Mouse (Mus musculus) embryonic fibroblast, embryonic 13.5 days (primary cell): Measurements from ENCODE around the gene Car11.

Experiments used
- CTCF ChIP-seq: IDR thresholded peaks from 2 replicates; pipeline ENCODE4 v1.5.1; 2011; ENCODE audit warnings: mild to moderate bottlenecking, control low read depth, low read length, moderate library complexity, borderline replicate concordance; ENCODE audit not compliant: insufficient read depth
- POLR2A ChIP-seq: IDR thresholded peaks from 2 replicates; pipeline ENCODE4 v1.6.1; 2011; ENCODE audit warnings: low read depth, mild to moderate bottlenecking, control low read depth, low read length, moderate library complexity

- TF ChIP-seq CTCF (no peak), POLR2A (peak; percentile 61)
These were observed 7.8 kb downstream of the Car11 start for GRCm38 (mm10) chr7:45707375-45707967.
